Mouse (Mus musculus) heart, embryonic 11.5 days (tissue): ENCODE results near the gene Unc13d. TPM values are rescaled to one million over a fixed set of nuclear protein-coding genes. Genes with fewer than 3 reads are reported as not detected.

ENCODE experiments used
- ATAC-seq: fragments of 200-750 bp; cut with Nextera tagmentation; replicated peaks from 2 replicates; pipeline ENCODE4 v1.8.0; 2017; ENCODE audit warnings: moderate library complexity; ENCODE audit not compliant: insufficient number of reproducible peaks, low FRiP score, low TSS enrichment
- H3K27ac ChIP-seq: fragments of 300-500 bp; sonication (generic); 2 replicates; pipeline ENCODE4 v1.5.1; 2014; ENCODE audit warnings: mild to moderate bottlenecking, low read depth, low read length
- H3K27me3 ChIP-seq: fragments of 300-500 bp; sonication (generic); 2 replicates; pipeline ENCODE4 v1.6.1; 2014; ENCODE audit warnings: mild to moderate bottlenecking, low read length, mixed read lengths; ENCODE audit not compliant: control insufficient read depth, insufficient read depth
- H3K36me3 ChIP-seq: fragments of 300-500 bp; sonication (generic); 2 replicates; pipeline ENCODE4 v1.6.1; 2014; ENCODE audit warnings: mild to moderate bottlenecking, low read length, moderate library complexity, mixed read lengths; ENCODE audit not compliant: control insufficient read depth, insufficient read depth
- H3K4me1 ChIP-seq: fragments of 300-500 bp; sonication (generic); 2 replicates; pipeline ENCODE4 v1.6.1; 2014; ENCODE audit warnings: low read length; ENCODE audit not compliant: control insufficient read depth, insufficient read depth
- H3K4me2 ChIP-seq: fragments of 300-500 bp; sonication (generic); 2 replicates; pipeline ENCODE4 v1.6.1; 2014; ENCODE audit warnings: mild to moderate bottlenecking, moderate library complexity
- H3K4me3 ChIP-seq: fragments of 300-500 bp; sonication (generic); 2 replicates; pipeline ENCODE4 v1.5.1; 2014; ENCODE audit warnings: low read depth, low read length
- H3K9ac ChIP-seq: fragments of 300-500 bp; sonication (generic); 2 replicates; pipeline ENCODE4 v1.6.1; 2014; ENCODE audit warnings: mild to moderate bottlenecking, low read depth, low read length, moderate library complexity
- H3K9me3 ChIP-seq: fragments of 300-500 bp; sonication (generic); replicated peaks from 2 replicates; pipeline ENCODE4 v1.6.1; 2016; ENCODE audit warnings: low read length; ENCODE audit not compliant: control insufficient read depth
- WGBS: fragments of 180-500 bp; shearing (Covaris S2); extraction: QIAGEN DNeasy Blood & Tissue Kit; methylation state at CpG from one replicate; pipeline ENCODE4 v1.1.7; 2014; ENCODE audit not compliant: insufficient replicate concordance; 5-methylcytosine and 5-hydroxymethylcytosine counted together
- polyA plus RNA-seq: library from polyadenylated mRNA; unstranded; fragments of >200 nt; fragmentation: Nextera tagmentation; extraction: Ambion mirVana; gene quantifications from 2 replicates; pipeline ENCODE4 v1.2.1, GENCODE M21; 2014

The Unc13d gene
- polyA plus RNA-seq, 1 experiment from 2014 or later = 2.6 TPM

GRCm38 (mm10) chr11:116078221-116078620, 460 bp upstream of the Unc13d start:
- 22% methylated on average over 16 of the region's 16 CpGs for WGBS
- H3K9ac ChIP-seq = peak overlapping the region; percentile 39; the same call in 1 of the 2 replicates
- peak overlapping the region; percentile 67 for H3K4me2 ChIP-seq
- H3K4me1 ChIP-seq = peaks cover 36% of the 10 kb centered on the region
- no peak for ATAC-seq
- peak overlapping the region; percentile 85 for H3K27ac ChIP-seq
- H3K27me3 ChIP-seq = no peaks in the 10 kb centered on the region
- no peaks in the 10 kb centered on the region for H3K9me3 ChIP-seq
- H3K36me3 ChIP-seq = peaks cover 23% of the 10 kb centered on the region
- peak overlapping the region; percentile 16 for H3K4me3 ChIP-seq

DNA sequence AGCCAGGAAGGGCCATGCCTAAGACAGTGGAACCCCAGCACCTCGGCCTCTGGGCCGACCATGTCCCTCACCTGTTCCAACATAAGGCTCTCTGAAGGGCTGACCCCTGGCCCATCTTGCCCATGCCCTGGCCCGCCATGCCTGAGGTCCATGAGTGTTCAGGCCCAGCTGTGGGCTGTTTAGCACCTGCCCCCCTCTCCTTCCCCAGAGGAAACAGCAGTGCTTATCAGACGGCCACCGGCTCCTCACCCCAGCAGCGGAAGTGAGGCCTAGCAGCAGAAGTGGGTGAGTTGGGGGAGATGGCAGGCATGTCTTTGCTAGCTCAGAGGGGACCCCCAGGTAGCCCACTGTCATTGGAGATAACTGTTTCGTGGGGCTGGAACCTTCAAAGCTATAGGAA, 925 bp downstream of the Unc13d start:
- Histone ChIP-seq H3K9ac (peak overlapping the region; percentile 65), H3K36me3 (peaks cover 14% of the 10 kb centered on the region), H3K27me3 (no peaks in the 10 kb centered on the region), H3K4me3 (peak overlapping the region; percentile 3; the same call in 1 of the 2 replicates), H3K4me1 (peaks cover 36% of the 10 kb centered on the region), H3K4me2 (peak overlapping the region; percentile 67), H3K27ac (peak overlapping the region; percentile 85), H3K9me3 (no peaks in the 10 kb centered on the region)
- 0 out of 2 replicates have a peak, but pooled peaks have one; percentile 19 for ATAC-seq
- WGBS = 42% methylated on average over 7 of the region's 7 CpGs

DNA sequence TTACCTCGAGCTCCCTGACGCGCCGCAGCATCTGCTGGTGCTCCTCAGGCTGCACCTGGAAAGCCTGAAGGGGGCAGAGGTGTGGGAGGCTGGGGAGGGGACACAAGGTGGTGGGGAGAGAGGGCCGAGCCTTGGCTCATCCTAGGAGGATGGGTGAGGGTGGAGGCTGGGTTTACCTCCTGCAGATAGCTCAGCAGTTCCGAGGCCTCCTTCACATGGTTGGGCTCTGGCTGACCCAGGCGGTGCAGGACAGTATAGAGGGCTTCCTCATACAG, 1.6 kb downstream of the Unc13d start:
- Histone ChIP-seq H3K9me3 (no peaks in the 10 kb centered on the region), H3K4me3 (peak overlapping the region; percentile 3; the same call in 1 of the 2 replicates), H3K4me1 (peaks cover 36% of the 10 kb centered on the region), H3K36me3 (peaks cover 14% of the 10 kb centered on the region), H3K27me3 (no peaks in the 10 kb centered on the region), H3K9ac (0 out of 2 replicates have a peak overlapping the region, but pooled peaks have one; percentile 44), H3K4me2 (peak overlapping the region; percentile 67), H3K27ac (peak overlapping the region; percentile 30; the same call in 1 of the 2 replicates)
- ATAC-seq = no peak
- 43% methylated on average over 7 of the region's 7 CpGs for WGBS

DNA sequence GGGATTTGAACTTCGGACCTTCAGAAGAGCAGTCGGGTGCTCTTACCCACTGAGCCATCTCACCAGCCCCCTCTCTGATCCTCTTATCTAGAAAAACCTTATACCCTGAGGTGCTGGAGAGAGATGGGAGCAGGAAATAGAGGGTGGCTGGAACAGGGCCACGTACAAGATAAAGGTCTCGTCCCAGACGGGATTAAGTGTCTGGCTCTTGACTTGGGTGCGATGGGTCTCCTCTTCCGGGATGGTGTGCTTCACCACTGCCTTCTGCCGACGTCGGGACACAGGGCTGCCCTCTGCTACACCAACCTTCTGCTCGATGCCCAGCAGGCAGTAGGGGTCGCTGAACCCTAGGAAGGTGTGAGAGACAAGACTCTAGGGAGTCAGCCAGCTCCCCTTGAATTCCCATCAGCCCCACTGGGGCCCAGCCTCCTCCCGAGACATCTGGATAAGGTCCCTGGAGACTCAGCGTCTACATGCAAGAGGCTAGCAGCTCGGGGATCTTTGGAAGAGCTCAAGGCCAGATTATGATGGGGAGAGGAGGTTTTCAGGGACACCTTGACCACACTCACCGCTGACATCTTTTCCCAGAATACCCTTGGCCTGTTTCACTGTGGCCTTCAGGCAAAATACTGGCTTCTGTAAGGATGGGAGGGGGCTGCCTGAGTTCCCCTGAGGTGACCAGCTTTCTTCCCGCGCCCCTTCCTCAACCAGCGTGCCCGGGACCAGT, 2.1 kb downstream of the Unc13d start:
- WGBS = 37% methylated on average over 20 of the region's 20 CpGs
- ATAC-seq = no peak
- Histone ChIP-seq H3K27me3 (no peaks in the 10 kb centered on the region), H3K36me3 (peaks cover 11% of the 10 kb centered on the region), H3K4me1 (peaks cover 36% of the 10 kb centered on the region), H3K9ac (0 out of 2 replicates have a peak overlapping the region, but pooled peaks have one; percentile 44), H3K9me3 (no peaks in the 10 kb centered on the region), H3K4me3 (no peak overlapping the region), H3K27ac (no peak overlapping the region), H3K4me2 (peak overlapping the region; percentile 67)

DNA sequence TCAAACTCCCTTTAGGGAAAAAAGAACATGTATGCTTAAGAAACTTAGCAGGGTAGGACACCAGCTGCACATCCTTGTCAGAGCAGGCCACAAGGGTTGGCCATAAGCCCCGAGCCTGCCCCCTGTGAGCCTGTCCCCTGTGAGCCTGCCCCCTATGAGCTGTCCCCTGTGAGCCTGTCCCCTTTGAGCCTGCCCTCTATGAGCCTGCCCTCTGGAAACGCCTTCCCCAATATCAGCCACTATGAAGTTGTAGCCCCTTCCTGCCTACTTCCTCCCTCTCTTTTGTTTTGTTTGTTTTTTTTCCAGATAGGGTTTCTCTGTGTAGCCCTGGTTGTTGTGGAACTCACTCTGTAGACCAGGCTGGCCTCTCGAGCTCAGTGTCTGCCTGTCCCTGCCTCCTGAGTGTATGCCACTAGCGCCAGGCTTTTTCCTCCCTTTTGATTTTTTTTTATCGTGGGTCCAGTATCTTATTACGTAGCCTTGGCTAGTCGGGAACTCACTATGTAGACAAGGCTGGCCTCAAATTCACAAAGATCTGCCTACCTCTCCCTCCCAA, 3.2 kb downstream of the Unc13d start:
- no peak; the same call in 1 of the 2 replicates for ATAC-seq
- 46% methylated on average over 7 of the region's 7 CpGs for WGBS
- Histone ChIP-seq H3K4me2 (peak overlapping the region; percentile 6; the same call in 1 of the 2 replicates), H3K27me3 (no peaks in the 10 kb centered on the region), H3K9ac (no peak overlapping the region), H3K9me3 (no peaks in the 10 kb centered on the region), H3K27ac (no peak overlapping the region; the same call in 1 of the 2 replicates), H3K4me1 (peaks cover 36% of the 10 kb centered on the region), H3K4me3 (no peak overlapping the region), H3K36me3 (peaks cover 3% of the 10 kb centered on the region; the same call in 1 of the 2 replicates)

GRCm38 (mm10) chr11:116072608-116073007, 5.2 kb downstream of the Unc13d start:
- WGBS = 65% methylated on average over 3 of the region's 3 CpGs
- Histone ChIP-seq H3K4me3 (no peak overlapping the region), H3K4me1 (peaks cover 19% of the 10 kb centered on the region), H3K9ac (no peak overlapping the region), H3K27ac (no peak overlapping the region), H3K27me3 (no peaks in the 10 kb centered on the region), H3K36me3 (no peaks in the 10 kb centered on the region), H3K4me2 (no peak overlapping the region), H3K9me3 (no peaks in the 10 kb centered on the region)
- no peak for ATAC-seq

DNA sequence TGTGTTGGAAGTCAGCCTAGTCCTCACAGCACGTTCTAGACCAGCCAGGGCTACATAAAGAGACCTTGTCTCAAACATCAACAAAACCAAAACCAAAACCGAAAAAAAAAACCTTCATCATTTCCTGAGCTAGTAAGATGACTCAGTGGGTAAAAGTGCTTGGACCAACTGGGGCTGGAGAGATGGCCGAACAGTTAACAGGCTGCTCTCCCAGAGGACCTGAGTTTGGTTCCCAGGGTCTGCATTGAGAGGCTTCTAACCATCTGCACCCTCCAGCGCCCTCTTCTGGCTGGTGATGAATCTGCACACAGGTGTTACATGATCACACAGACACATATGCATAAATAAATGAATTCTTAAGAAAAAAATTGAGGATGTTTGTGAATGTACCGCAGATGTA, 6.3 kb downstream of the Unc13d start:
- H3K9me3 ChIP-seq = no peaks in the 10 kb centered on the region
- H3K4me1 ChIP-seq = peaks cover 8% of the 10 kb centered on the region
- no peaks in the 10 kb centered on the region for H3K27me3 ChIP-seq
- H3K27ac ChIP-seq = no peak overlapping the region
- no peak overlapping the region for H3K4me3 ChIP-seq
- H3K36me3 ChIP-seq = no peaks in the 10 kb centered on the region
- H3K4me2 ChIP-seq = no peak overlapping the region
- ATAC-seq = no peak
- 63% methylated on average over 5 of the region's 5 CpGs for WGBS
- no peak overlapping the region for H3K9ac ChIP-seq

DNA sequence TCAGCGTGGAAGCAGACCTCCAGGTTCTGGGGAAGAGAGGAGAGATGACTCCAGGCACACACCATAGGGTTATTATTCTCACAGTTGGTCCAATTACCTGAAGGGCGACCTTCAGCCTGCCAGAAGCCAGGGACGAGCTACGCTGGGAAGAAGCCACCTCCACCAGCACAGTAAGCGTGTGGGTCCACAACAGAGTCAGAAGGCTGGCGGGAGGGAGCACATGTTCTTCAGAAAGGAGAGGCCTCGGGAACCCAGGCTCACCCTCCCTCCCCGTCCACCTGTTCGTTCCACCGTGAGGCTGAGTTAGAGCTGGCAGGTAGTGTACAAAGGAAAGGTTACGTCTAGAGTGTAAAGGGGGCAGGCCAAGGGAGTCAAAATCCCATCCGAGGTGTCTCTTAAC, 12.4 kb downstream of the Unc13d start:
- no peak overlapping the region for H3K4me2 ChIP-seq
- no peaks in the 10 kb centered on the region for H3K27me3 ChIP-seq
- H3K36me3 ChIP-seq = peaks cover 15% of the 10 kb centered on the region
- no peaks in the 10 kb centered on the region for H3K4me1 ChIP-seq
- ATAC-seq = no peak
- H3K9me3 ChIP-seq = no peaks in the 10 kb centered on the region
- no peak overlapping the region for H3K4me3 ChIP-seq
- no peak overlapping the region for H3K9ac ChIP-seq
- no peak overlapping the region for H3K27ac ChIP-seq
- 80% methylated on average over 12 of the region's 12 CpGs for WGBS
